Mouse (Mus musculus): ENCODE data around the gene Hoxc5.

The Hoxc5 gene

GRCm38 (mm10) chr15:103038701-103039480 is 71.6 kb downstream of the Hoxc5 start:
- DNase-seq = no peak

- peak; percentile 40 to 49 for DNase-seq
These were observed 72.4 kb downstream of the Hoxc5 start for GRCm38 (mm10) chr15:103039609-103040008.

GRCm38 (mm10) chr15:103040601-103041000 is 73.4 kb downstream of the Hoxc5 start:
- no peak for DNase-seq

- DNase-seq = no peak
These were observed 74.4 kb downstream of the Hoxc5 start for GRCm38 (mm10) chr15:103041613-103042012.

DNA sequence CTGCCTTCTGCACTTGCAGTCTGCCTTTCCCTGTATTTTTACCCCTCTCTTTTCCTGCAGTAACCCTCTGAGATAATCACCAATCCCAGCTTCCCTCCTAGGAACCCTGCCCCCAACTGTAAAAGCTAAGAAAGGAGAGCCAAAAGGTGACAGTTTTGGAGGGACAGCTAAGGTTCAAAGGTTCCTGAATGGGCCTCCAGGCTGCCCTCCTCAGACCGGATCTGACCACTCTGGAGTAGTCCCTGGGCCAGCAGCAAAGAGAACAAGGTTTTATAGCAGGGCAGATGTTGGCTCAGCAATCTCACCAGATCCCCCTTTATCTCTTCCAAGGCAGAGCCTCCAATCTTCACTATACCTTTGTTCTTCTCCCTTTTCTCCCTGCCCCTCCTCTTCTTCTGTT is 75.0 kb downstream of the Hoxc5 start:
- no peak for DNase-seq

GRCm38 (mm10) chr15:103051670-103052069 is 84.4 kb downstream of the Hoxc5 start:
- no peak for DNase-seq

- DNase-seq = no peak
These were observed 86.0 kb downstream of the Hoxc5 start for GRCm38 (mm10) chr15:103053210-103053609.

DNA sequence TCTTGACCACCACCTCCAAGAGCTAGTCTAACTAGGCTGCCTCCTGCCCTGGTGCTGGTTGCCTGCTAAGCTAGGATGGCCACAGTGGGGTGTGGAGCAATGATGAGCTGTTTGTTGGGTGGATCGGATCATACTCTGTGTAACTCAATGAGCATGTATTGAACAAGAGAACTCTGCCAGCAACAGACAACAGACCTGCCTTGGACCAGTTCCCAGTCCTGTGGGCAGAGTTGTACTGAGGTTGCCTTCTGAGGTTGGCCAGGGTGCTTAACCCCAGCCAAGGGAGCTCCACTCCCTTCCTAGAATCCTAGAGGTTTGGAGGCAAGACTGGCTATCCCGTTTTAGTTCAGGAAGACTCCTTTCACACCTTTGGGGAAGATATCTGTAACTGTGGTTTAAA is 89.2 kb downstream of the Hoxc5 start:
- DNase-seq = peak in 1 of 2 experiments; percentile 6

DNA sequence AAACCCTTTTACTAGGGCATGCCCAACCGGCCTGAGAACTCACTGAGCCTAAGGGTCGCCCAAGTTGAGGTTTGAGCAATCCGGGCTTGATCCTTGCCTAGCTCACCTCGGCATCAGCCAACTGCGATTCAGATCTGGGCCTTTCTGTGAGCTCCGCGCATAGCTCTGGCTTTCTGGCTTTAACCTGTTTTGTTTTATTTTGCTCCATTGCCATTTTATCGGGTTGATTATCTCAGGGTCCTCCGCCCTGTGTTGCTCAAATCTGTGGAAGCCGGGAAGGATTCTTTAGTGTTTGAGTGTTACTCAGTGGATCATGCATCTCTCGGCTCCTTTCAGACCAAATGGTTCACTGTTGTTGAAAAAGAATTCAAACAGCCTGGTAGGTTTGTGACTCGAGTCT is 91.5 kb downstream of the Hoxc5 start:
- DNase-seq = peak in 1 of 2 experiments; percentile 7

GRCm38 (mm10) chr15:103059393-103059992 is 92.2 kb downstream of the Hoxc5 start:
- DNase-seq = peak; percentile 12 to 26

GRCm38 (mm10) chr15:103060021-103060340 is 92.7 kb downstream of the Hoxc5 start:
- peak in 1 of 2 experiments; percentile 26 for DNase-seq

DNA sequence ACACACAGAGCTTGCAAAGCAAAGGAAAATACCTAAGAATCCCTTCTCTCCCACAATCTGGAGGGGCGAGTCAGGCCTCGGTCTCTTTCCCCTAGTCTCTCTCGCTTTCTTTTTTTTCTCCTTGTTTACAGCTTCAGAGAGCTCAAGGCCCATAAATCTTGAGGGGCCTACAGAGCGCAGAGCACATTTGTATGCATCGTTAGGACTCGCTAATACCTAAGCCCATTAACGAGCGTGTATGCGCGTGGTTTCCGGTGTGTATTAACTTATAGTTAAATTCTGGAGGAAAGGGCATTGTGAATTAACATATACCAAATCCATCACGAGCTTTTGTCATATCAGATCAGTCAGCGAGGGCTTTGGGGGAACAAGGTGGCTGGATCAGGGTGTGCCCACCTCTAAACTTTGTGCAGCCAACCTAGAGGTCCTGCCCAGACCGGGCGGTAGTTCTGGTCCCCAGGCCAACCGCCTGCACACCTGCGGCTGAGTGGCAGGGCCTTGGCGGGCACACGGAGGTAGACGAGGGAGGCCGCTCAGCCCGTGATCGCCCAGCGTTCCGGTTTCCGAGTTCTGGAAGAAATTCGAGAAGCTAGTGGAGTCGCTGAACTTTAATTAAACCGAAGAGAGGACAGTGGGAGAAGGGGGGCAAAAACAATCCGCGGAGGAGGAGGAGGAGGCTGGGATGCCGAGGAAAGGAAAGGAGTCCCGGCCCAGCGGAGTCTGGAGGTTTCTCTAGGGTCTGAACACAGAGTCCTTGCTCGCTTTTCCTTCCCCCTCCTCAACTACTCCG is 93.3 kb downstream of the Hoxc5 start:
- DNase-seq = peak; percentile 17 to 22

GRCm38 (mm10) chr15:103061131-103061825 is 94.0 kb downstream of the Hoxc5 start:
- peak in 1 of 2 experiments; percentile 11 for DNase-seq

- no peak for DNase-seq
These were observed 94.7 kb downstream of the Hoxc5 start for GRCm38 (mm10) chr15:103061988-103062387.

GRCm38 (mm10) chr15:103065642-103066041 is 98.4 kb downstream of the Hoxc5 start:
- no peak for DNase-seq
